Mouse (Mus musculus) MEL (cell line): ENCODE results near the gene Acin1. TPM values are rescaled to one million over a fixed set of nuclear protein-coding genes. Genes with fewer than 3 reads are reported as not detected.

Source experiments
- DNase-seq: peaks from one replicate; pipeline ENCODE4 v3.0.0; 2011; ENCODE audit warnings: low read depth, low spot score
- H3K27ac ChIP-seq: 2 replicates; pipeline ENCODE4 v1.5.1; 2012; ENCODE audit warnings: low read depth, mild to moderate bottlenecking, control low read depth, low read length, moderate library complexity; ENCODE audit not compliant: control insufficient read depth
- H3K27me3 ChIP-seq, 2 experiments: fragments of 150-350 bp in 1 of 2; sonication (generic) in 1 of 2; 2 replicates each; pipeline ENCODE4 v1.6.1; 2012; ENCODE audit warnings: low read length in 2 of 2, mild to moderate bottlenecking in 2 of 2, improper control_type of control experiment in 1 of 2, moderate library complexity in 1 of 2; ENCODE audit not compliant: insufficient read depth in 2 of 2, control insufficient read depth in 1 of 2
- H3K36me3 ChIP-seq, 2 experiments: 2 replicates each; pipeline ENCODE4 v1.6.1; 2012 to 2014; ENCODE audit warnings: low read length in 2 of 2, improper control_type of control experiment in 1 of 2, inconsistent platforms in 1 of 2, mild to moderate bottlenecking in 1 of 2; ENCODE audit not compliant: insufficient read depth in 2 of 2, control insufficient read depth in 1 of 2
- H3K4me1 ChIP-seq, 2 experiments: fragments of 150-350 bp in 1 of 2; sonication (generic) in 1 of 2; 2 replicates each; pipeline ENCODE4 v1.6.1; 2012; ENCODE audit warnings: low read length in 2 of 2, improper control_type of control experiment in 1 of 2, mild to moderate bottlenecking in 1 of 2; ENCODE audit not compliant: insufficient read depth in 2 of 2, control insufficient read depth in 1 of 2
- H3K4me3 ChIP-seq, 2 experiments: fragments of 150-350 bp in 1 of 2; sonication (generic) in 1 of 2; 2 replicates each; pipeline ENCODE4 v1.5.1; 2012; ENCODE audit warnings: low read depth in 2 of 2, low read length in 2 of 2, mild to moderate bottlenecking in 2 of 2, moderate library complexity in 2 of 2, control low read depth in 1 of 2, improper control_type of control experiment in 1 of 2; ENCODE audit not compliant: control insufficient read depth in 1 of 2, insufficient read depth in 1 of 2
- H3K79me2 ChIP-seq: 2 replicates; pipeline ENCODE4 v1.6.1; 2012; ENCODE audit warnings: mild to moderate bottlenecking, low read length, moderate library complexity; ENCODE audit not compliant: control insufficient read depth, poor library complexity, insufficient read depth
- H3K9ac ChIP-seq: 2 replicates; pipeline ENCODE4 v1.6.1; 2012; ENCODE audit warnings: low read depth, mild to moderate bottlenecking, control low read depth, low read length, moderate library complexity; ENCODE audit not compliant: control insufficient read depth, poor library complexity, severe bottlenecking
- H3K9me3 ChIP-seq: fragments of 150-350 bp; sonication (generic); replicated peaks from 2 replicates; pipeline ENCODE4 v1.6.1; 2012; ENCODE audit warnings: mild to moderate bottlenecking, low read length, improper control_type of control experiment, moderate library complexity; ENCODE audit not compliant: insufficient read depth
- BHLHE40 ChIP-seq: IDR thresholded peaks from 2 replicates; pipeline ENCODE4 v1.6.1; 2012; ENCODE audit warnings: low read depth, mild to moderate bottlenecking, inconsistent platforms, low read length, improper control_type of control experiment, borderline replicate concordance
- CHD2 ChIP-seq: IDR thresholded peaks from 2 replicates; pipeline ENCODE4 v1.6.1; 2011; ENCODE audit warnings: low read length, improper control_type of control experiment
- E2F4 ChIP-seq: IDR thresholded peaks from 2 replicates; pipeline ENCODE4 v1.6.1; 2011; ENCODE audit warnings: low read depth, low read length, improper control_type of control experiment, borderline replicate concordance
- ELF1 ChIP-seq: IDR thresholded peaks from 2 replicates; pipeline ENCODE4 v1.6.1; 2014; ENCODE audit warnings: low read depth, mild to moderate bottlenecking, inconsistent platforms, low read length, improper control_type of control experiment, moderate library complexity
- EP300 ChIP-seq, 2 experiments: IDR thresholded peaks; 2 replicates each; pipeline ENCODE4 v1.6.1; 2011; ENCODE audit warnings: improper control_type of control experiment in 2 of 2, low read length in 2 of 2, low read depth in 1 of 2, mild to moderate bottlenecking in 1 of 2
- ETS1 ChIP-seq: IDR thresholded peaks from 2 replicates; pipeline ENCODE4 v1.6.1; 2012; ENCODE audit warnings: low read depth, mild to moderate bottlenecking, inconsistent platforms, low read length, improper control_type of control experiment, moderate library complexity
- GATA1 ChIP-seq: IDR thresholded peaks from 2 replicates; pipeline ENCODE4 v1.6.1; 2011; ENCODE audit warnings: low read depth, low read length, improper control_type of control experiment
- HCFC1 ChIP-seq: IDR thresholded peaks from 2 replicates; pipeline ENCODE4 v1.6.1; 2012; ENCODE audit warnings: low read depth, mild to moderate bottlenecking, inconsistent platforms, low read length, improper control_type of control experiment, moderate library complexity
- KAT2A ChIP-seq: conservative IDR thresholded peaks from 2 replicates; pipeline ENCODE4 v1.6.1; 2012; ENCODE audit warnings: low read depth, low read length, improper control_type of control experiment, inconsistent platforms
- MAFK ChIP-seq: IDR thresholded peaks from 2 replicates; pipeline ENCODE4 v1.6.1; 2011; ENCODE audit warnings: low read depth, mild to moderate bottlenecking, low read length, improper control_type of control experiment, borderline replicate concordance
- MAX ChIP-seq: IDR thresholded peaks from 2 replicates; pipeline ENCODE4 v1.6.1; 2011; ENCODE audit warnings: low read length, improper control_type of control experiment
- MXI1 ChIP-seq: IDR thresholded peaks from 2 replicates; pipeline ENCODE4 v1.6.1; 2011; ENCODE audit warnings: mild to moderate bottlenecking, low read depth, low read length, improper control_type of control experiment
- NRF1 ChIP-seq: IDR thresholded peaks from 2 replicates; pipeline ENCODE4 v1.6.1; 2014; ENCODE audit warnings: low read depth, mild to moderate bottlenecking, inconsistent platforms, low read length, improper control_type of control experiment, moderate library complexity; ENCODE audit not compliant: poor library complexity, insufficient read depth, severe bottlenecking
- POLR2A ChIP-seq, 2 experiments: IDR thresholded peaks; 2 replicates each; pipeline ENCODE4 v1.6.1; 2011 to 2012; ENCODE audit warnings: low read length in 2 of 2, mild to moderate bottlenecking in 2 of 2, control low read depth in 1 of 2, improper control_type of control experiment in 1 of 2, low read depth in 1 of 2, moderate library complexity in 1 of 2; ENCODE audit not compliant: control insufficient read depth in 1 of 2, insufficient read depth in 1 of 2, poor library complexity in 1 of 2
- POLR2AphosphoS2 ChIP-seq: IDR thresholded peaks from 2 replicates; pipeline ENCODE4 v1.6.1; 2011; ENCODE audit warnings: low read length, improper control_type of control experiment
- RAD21 ChIP-seq: IDR thresholded peaks from 2 replicates; pipeline ENCODE4 v1.6.1; 2011; ENCODE audit warnings: mild to moderate bottlenecking, low read depth, low read length, improper control_type of control experiment
- RCOR1 ChIP-seq: IDR thresholded peaks from 2 replicates; pipeline ENCODE4 v1.6.1; 2012; ENCODE audit warnings: low read depth, mild to moderate bottlenecking, inconsistent platforms, low read length, improper control_type of control experiment
- SIN3A ChIP-seq: IDR thresholded peaks from 2 replicates; pipeline ENCODE4 v1.6.1; 2012; ENCODE audit warnings: low read length, improper control_type of control experiment, inconsistent platforms
- TBP ChIP-seq: IDR thresholded peaks from 2 replicates; pipeline ENCODE4 v1.8.0; 2011; ENCODE audit warnings: low read depth, low read length, improper control_type of control experiment
- TCF12 ChIP-seq: IDR thresholded peaks from 2 replicates; pipeline ENCODE4 v1.6.1; 2014; ENCODE audit warnings: low read depth, mild to moderate bottlenecking, inconsistent platforms, low read length, improper control_type of control experiment, moderate library complexity
- USF1 ChIP-seq: IDR thresholded peaks from 2 replicates; pipeline ENCODE4 v1.6.1; 2014; ENCODE audit warnings: low read depth, mild to moderate bottlenecking, inconsistent platforms, low read length, improper control_type of control experiment, moderate library complexity
- USF2 ChIP-seq, 2 experiments: IDR thresholded peaks; 2 replicates each; pipeline ENCODE4 v1.6.1; 2011 to 2012; ENCODE audit warnings: improper control_type of control experiment in 2 of 2, low read length in 2 of 2, borderline replicate concordance in 1 of 2, inconsistent platforms in 1 of 2, low read depth in 1 of 2, mild to moderate bottlenecking in 1 of 2; ENCODE audit not compliant: insufficient read depth in 1 of 2
- ZMIZ1 ChIP-seq: IDR thresholded peaks from 2 replicates; pipeline ENCODE4 v1.6.1; 2012; ENCODE audit warnings: low read depth, mild to moderate bottlenecking, inconsistent platforms, low read length, improper control_type of control experiment, moderate library complexity
- polyA plus RNA-seq, 2 experiments: library from polyadenylated mRNA; stranded (reverse) in 1 of 2; unstranded in 1 of 2; fragments of >175 nt in 1 of 2; fragments of >200 nt in 1 of 2; gene quantifications; 2 replicates each; pipeline versions ENCODE4 v1.2.1 to v1.2.4; 2012; ENCODE audit warnings: low replicate concordance in 2 of 2, low read depth in 1 of 2; ENCODE audit not compliant: insufficient read length in 2 of 2, insufficient read depth in 1 of 2, missing spikeins in 1 of 2
- total RNA-seq: library from RNA; depleted of rRNA; stranded (reverse); fragments of 300-350 nt; gene quantifications from 2 replicates; pipeline ENCODE4 v1.2.3, GENCODE M21; 2012

Gene Acin1
- total and polyA plus RNA-seq, 3 experiments = 103 to 248 (median 115) TPM

- peaks cover 3% of the 10 kb centered on the region in 2 experiments; a peak in 2 of 4 replicates for H3K27me3 ChIP-seq
- no peak for DNase-seq
- H3K9me3 ChIP-seq = no peaks in the 10 kb centered on the region
- peaks cover 7 to 27% of the 10 kb centered on the region in 2 experiments for H3K4me1 ChIP-seq
- H3K79me2 ChIP-seq = no peaks in the 10 kb centered on the region
- peaks cover 0 to 11% of the 10 kb centered on the region in 2 experiments; a peak in 2 of 4 replicates for H3K36me3 ChIP-seq
- no peak overlapping the region for H3K4me3 ChIP-seq
- H3K27ac ChIP-seq = no peak overlapping the region
- TF ChIP-seq BHLHE40 (no peak), TCF12 (0 out of 2 replicates have a peak, but pooled peaks have one; percentile 46), EP300 (IDR thresholded peaks at IDR 0.05; ENCODE audit: low read depth in 1 of 2, low read length in 2 of 2) (0 out of 4 replicates have a peak, but pooled peaks of 1 of the 2 experiments have one; percentile 10), RCOR1 (peak; percentile 91), GATA1 (peak; percentile 64)
- no peak overlapping the region for H3K9ac ChIP-seq
These were observed 22.3 kb upstream of the Acin1 start for GRCm38 (mm10) chr14:54709054-54709453.

- Histone ChIP-seq H3K4me1 (peaks cover 11 to 35% of the 10 kb centered on the region in 2 experiments), H3K4me3 (peak overlapping the region in 1 of 2 experiments; percentile 5; a peak in 1 of 4 replicates), H3K9ac (no peak overlapping the region), H3K36me3 (peaks cover 0 to 16% of the 10 kb centered on the region in 2 experiments; a peak in 2 of 4 replicates), H3K79me2 (no peaks in the 10 kb centered on the region), H3K27ac (no peak overlapping the region), H3K27me3 (peaks cover 3% of the 10 kb centered on the region in 2 experiments; a peak in 2 of 4 replicates), H3K9me3 (no peaks in the 10 kb centered on the region)
- no peak for TF ChIP-seq USF1
- no peak for TF ChIP-seq RAD21
- 0 out of 4 replicates have a peak, but pooled peaks of 1 of the 2 experiments have one; percentile 18 for TF ChIP-seq EP300 (IDR thresholded peaks at IDR 0.05; ENCODE audit: low read depth in 1 of 2, low read length in 2 of 2)
- TF ChIP-seq USF2 (IDR thresholded peaks at IDR 0.05; ENCODE audit: borderline replicate concordance in 1 of 2, insufficient read depth in 1 of 2, low read depth in 1 of 2, low read length in 2 of 2) = no peak
- no peak for TF ChIP-seq ETS1
- peak; percentile 38 for DNase-seq
These were observed 20.0 kb upstream of the Acin1 start for GRCm38 (mm10) chr14:54706589-54707320.

GRCm38 (mm10) chr14:54705844-54706243 lies 19.1 kb upstream of the Acin1 start:
- DNase-seq = peak; percentile 97
- Histone ChIP-seq H3K36me3 (peaks cover 0 to 16% of the 10 kb centered on the region in 2 experiments; a peak in 2 of 4 replicates), H3K79me2 (no peaks in the 10 kb centered on the region), H3K27ac (peak overlapping the region; percentile 3; the same call in 1 of the 2 replicates), H3K4me3 (no peak overlapping the region), H3K4me1 (peaks cover 11 to 35% of the 10 kb centered on the region in 2 experiments), H3K9ac (no peak overlapping the region), H3K27me3 (peaks cover 3% of the 10 kb centered on the region in 2 experiments; a peak in 2 of 4 replicates), H3K9me3 (no peaks in the 10 kb centered on the region)
- TF ChIP-seq TBP (0 out of 2 replicates have a peak, but pooled peaks have one; percentile 10), CHD2 (no peak), POLR2A (IDR thresholded peaks at IDR 0.05; ENCODE audit: control insufficient read depth in 1 of 2, insufficient read depth in 1 of 2, low read depth in 1 of 2, low read length in 2 of 2, poor library complexity in 1 of 2) (no peak), EP300 (IDR thresholded peaks at IDR 0.05; ENCODE audit: low read depth in 1 of 2, low read length in 2 of 2) (peak; percentile 88 to 98), E2F4 (no peak), POLR2AphosphoS2 (no peak), MAFK (peak; percentile 68; the same call in 1 of the 2 replicates), TCF12 (peak; percentile 100), NRF1 (no peak), ELF1 (no peak), MAX (0 out of 2 replicates have a peak, but pooled peaks have one; percentile 10), ZMIZ1 (no peak), HCFC1 (0 out of 2 replicates have a peak, but pooled peaks have one; percentile 32), SIN3A (peak; percentile 88), KAT2A (no peak), RCOR1 (peak; percentile 99), MXI1 (peak; percentile 25; the same call in 1 of the 2 replicates), GATA1 (peak; percentile 96)
